Mouse (Mus musculus): ENCODE measurements around the gene Qrich1. TPM values are rescaled to one million over a fixed set of nuclear protein-coding genes. Genes with fewer than 3 reads are reported as not detected.

Qrich1 gene
- total RNA-seq, 1 experiment = 152 TPM

DNA sequence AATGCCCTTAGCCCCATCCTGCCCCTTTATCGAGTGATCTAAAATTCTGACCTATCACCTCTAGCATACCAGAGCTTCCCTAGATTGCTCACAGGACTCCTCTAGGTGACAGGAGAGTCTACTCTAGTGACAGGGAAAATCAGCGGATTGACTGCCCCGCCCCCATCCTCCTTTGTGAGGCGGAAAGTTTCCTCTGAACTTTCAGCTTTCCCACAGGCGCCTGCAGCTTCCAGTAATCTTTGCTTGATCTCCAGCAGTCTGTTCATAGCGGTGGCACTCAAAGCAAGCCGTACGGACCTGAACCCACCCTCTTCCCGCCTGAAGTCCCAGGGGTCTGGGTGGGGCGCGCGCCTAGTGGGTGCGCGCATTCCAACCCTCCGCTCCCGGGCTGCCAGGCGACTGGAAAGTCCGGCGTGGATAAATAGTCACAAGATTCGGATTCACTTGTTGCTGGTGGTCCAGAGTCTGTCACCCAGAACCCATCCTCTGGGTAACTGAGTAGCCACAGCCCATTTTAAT, 37.9 kb upstream of the Qrich1 start:
- peak; percentile 84 for DNase-seq (ENCODE audit: low read depth, low spot score)
- in situ Hi-C loops (cut with MboI; ENCODE audit: low sequenced_read_pairs in 2 of 2, unreplicated experiment in 2 of 2) = no loop called here
- peak overlapping the region; percentile 15; the same call in 1 of the 2 replicates for H3K9ac ChIP-seq (ENCODE audit: insufficient read depth, low read depth, low read length, poor library complexity, severe bottlenecking)
- peak overlapping the region; percentile 47 to 50 for H3K4me3 ChIP-seq (ENCODE audit: insufficient read depth in 1 of 2, low read depth in 1 of 2, low read length in 2 of 2, poor library complexity in 1 of 2, severe bottlenecking in 1 of 2)
- TF ChIP-seq HCFC1 (IDR thresholded peaks at IDR 0.05; ENCODE audit: borderline replicate concordance, insufficient read depth, low read length) = peak; percentile 54; the same call in 1 of the 2 replicates
- peak; percentile 66; the same call in 1 of the 2 replicates for TF ChIP-seq CHD2 (IDR thresholded peaks at IDR 0.05; ENCODE audit: low read depth, low read length)
- no peak for TF ChIP-seq ZC3H11A (IDR thresholded peaks at IDR 0.05; ENCODE audit: borderline replicate concordance, low read depth, low read length)
- TF ChIP-seq MAFK (IDR thresholded peaks at IDR 0.05; ENCODE audit: insufficient read depth, low read depth, low read length) = 0 out of 2 replicates have a peak, but pooled peaks have one; percentile 3
- H3K9me3 ChIP-seq (ENCODE audit: control insufficient read depth, insufficient read depth, low read depth, low read length) = no peaks in the 10 kb centered on the region
- H3K27ac ChIP-seq (ENCODE audit: insufficient read depth, low read depth, low read length, poor library complexity, severe bottlenecking) = no peak overlapping the region; the same call in 1 of the 2 replicates
- H3K4me1 ChIP-seq (ENCODE audit: control insufficient read depth in 2 of 2, insufficient read depth in 2 of 2, low read length in 2 of 2, poor library complexity in 1 of 2) = peaks cover 1 to 10% of the 10 kb centered on the region in 2 experiments; a peak in 2 of 4 replicates
- no peaks in the 10 kb centered on the region for H3K36me3 ChIP-seq (ENCODE audit: control insufficient read depth, insufficient read depth, low read length, poor library complexity, severe bottlenecking)

DNA sequence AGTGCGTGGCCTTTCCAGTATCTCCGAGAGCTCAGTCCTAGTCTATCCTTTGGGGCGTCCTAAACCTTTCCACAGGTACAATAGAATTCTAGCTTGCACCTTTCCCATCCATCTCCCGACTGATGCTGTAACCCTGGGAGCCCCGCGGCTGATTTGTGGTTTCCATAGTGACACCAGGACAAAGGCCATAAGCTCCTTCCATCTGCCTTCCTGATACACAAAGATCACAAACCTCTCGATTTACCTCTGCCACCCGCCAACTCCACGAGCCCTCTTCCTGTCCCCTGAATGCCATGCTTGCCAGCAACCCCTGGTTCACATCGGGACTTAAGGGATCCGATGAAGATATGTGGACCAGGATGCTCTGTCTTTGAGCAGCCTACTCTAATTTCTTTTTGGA, 37.4 kb upstream of the Qrich1 start:
- peaks cover 1 to 10% of the 10 kb centered on the region in 2 experiments; a peak in 2 of 4 replicates for H3K4me1 ChIP-seq (ENCODE audit: control insufficient read depth in 2 of 2, insufficient read depth in 2 of 2, low read length in 2 of 2, poor library complexity in 1 of 2)
- no peak for TF ChIP-seq ZC3H11A (IDR thresholded peaks at IDR 0.05; ENCODE audit: borderline replicate concordance, low read depth, low read length)
- no peak for TF ChIP-seq ZNF384 (IDR thresholded peaks at IDR 0.05; ENCODE audit: low read depth, low read length)
- no peak for TF ChIP-seq HCFC1 (IDR thresholded peaks at IDR 0.05; ENCODE audit: borderline replicate concordance, insufficient read depth, low read length)
- no peak for TF ChIP-seq MAFK (IDR thresholded peaks at IDR 0.05; ENCODE audit: insufficient read depth, low read depth, low read length)
- TF ChIP-seq CHD2 (IDR thresholded peaks at IDR 0.05; ENCODE audit: low read depth, low read length) = no peak
- peak overlapping the region in 1 of 2 experiments; percentile 47; a peak in 2 of 4 replicates for H3K4me3 ChIP-seq (ENCODE audit: insufficient read depth in 1 of 2, low read depth in 1 of 2, low read length in 2 of 2, poor library complexity in 1 of 2, severe bottlenecking in 1 of 2)
- no peak overlapping the region for H3K9ac ChIP-seq (ENCODE audit: insufficient read depth, low read depth, low read length, poor library complexity, severe bottlenecking)
- no peaks in the 10 kb centered on the region for H3K36me3 ChIP-seq (ENCODE audit: control insufficient read depth, insufficient read depth, low read length, poor library complexity, severe bottlenecking)
- no peak overlapping the region for H3K27ac ChIP-seq (ENCODE audit: insufficient read depth, low read depth, low read length, poor library complexity, severe bottlenecking)
- H3K9me3 ChIP-seq (ENCODE audit: control insufficient read depth, insufficient read depth, low read depth, low read length) = no peaks in the 10 kb centered on the region
- in situ Hi-C loops (cut with MboI; ENCODE audit: low sequenced_read_pairs in 2 of 2, unreplicated experiment in 2 of 2) = no loop called here
- peak; percentile 25 for DNase-seq (ENCODE audit: low read depth, low spot score)

DNA sequence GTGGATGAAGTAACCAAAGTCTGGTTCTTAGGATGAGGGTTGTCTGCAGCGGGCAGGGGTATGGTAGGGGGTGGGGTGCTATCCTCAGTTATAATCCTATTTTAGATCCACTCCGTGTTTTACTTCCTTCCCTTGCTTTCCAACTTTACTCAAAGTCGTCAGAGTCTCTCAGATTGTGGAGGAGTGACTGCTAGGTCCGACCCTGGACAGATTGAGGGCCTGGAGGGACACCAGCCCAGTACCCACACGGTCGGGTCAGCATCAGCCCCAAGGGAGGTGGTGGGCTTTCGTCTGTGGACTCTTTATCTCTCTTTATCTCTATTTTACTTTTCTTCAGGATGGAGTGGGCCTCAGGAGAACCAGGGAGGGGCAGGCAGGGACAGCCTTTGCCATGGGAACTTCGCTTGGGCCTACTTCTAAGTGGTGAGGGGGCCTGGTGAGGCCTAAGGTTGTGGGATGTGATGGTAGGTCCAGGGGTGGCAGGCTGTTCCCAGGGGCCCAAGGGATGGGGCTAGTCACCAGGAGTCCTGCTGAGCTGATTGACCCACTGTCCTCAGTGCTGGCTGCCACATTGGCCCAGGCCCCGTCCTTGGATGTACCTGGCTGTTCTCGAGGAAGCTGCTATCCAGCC, 36.8 kb upstream of the Qrich1 start, which contains the start of gene Lamb2:
Lamb2 (plus strand) TSS at position 16 of the 631 bp plus-strand sequence.
- peak within 1 kb of the TSS; percentile 56 for H3K9ac ChIP-seq (ENCODE audit: insufficient read depth, low read depth, low read length, poor library complexity, severe bottlenecking)
- peaks cover 1 to 10% of the 10 kb centered on the region in 2 experiments; a peak in 2 of 4 replicates for H3K4me1 ChIP-seq (ENCODE audit: control insufficient read depth in 2 of 2, insufficient read depth in 2 of 2, low read length in 2 of 2, poor library complexity in 1 of 2)
- DNase-seq (ENCODE audit: low read depth, low spot score) = peak; percentile 85
- no peak within 1 kb of the TSS; the same call in 1 of the 2 replicates for H3K27ac ChIP-seq (ENCODE audit: insufficient read depth, low read depth, low read length, poor library complexity, severe bottlenecking)
- in situ Hi-C loops (cut with MboI; ENCODE audit: low sequenced_read_pairs in 2 of 2, unreplicated experiment in 2 of 2) = no loop called here
- H3K36me3 ChIP-seq (ENCODE audit: control insufficient read depth, insufficient read depth, low read length, poor library complexity, severe bottlenecking) = no peaks in the 10 kb centered on the region
- no peak for TF ChIP-seq ZNF384 (IDR thresholded peaks at IDR 0.05; ENCODE audit: low read depth, low read length)
- 0 out of 2 replicates have a peak, but pooled peaks have one; percentile 36 for TF ChIP-seq CHD2 (IDR thresholded peaks at IDR 0.05; ENCODE audit: low read depth, low read length)
- TF ChIP-seq MAFK (IDR thresholded peaks at IDR 0.05; ENCODE audit: insufficient read depth, low read depth, low read length) = no peak
- no peak for TF ChIP-seq ZC3H11A (IDR thresholded peaks at IDR 0.05; ENCODE audit: borderline replicate concordance, low read depth, low read length)
- no peak for TF ChIP-seq HCFC1 (IDR thresholded peaks at IDR 0.05; ENCODE audit: borderline replicate concordance, insufficient read depth, low read length)
- H3K4me3 ChIP-seq (ENCODE audit: insufficient read depth in 1 of 2, low read depth in 1 of 2, low read length in 2 of 2, poor library complexity in 1 of 2, severe bottlenecking in 1 of 2) = peak within 1 kb of the TSS; percentile 58 to 59
- H3K9me3 ChIP-seq (ENCODE audit: control insufficient read depth, insufficient read depth, low read depth, low read length) = no peaks in the 10 kb centered on the region

DNA sequence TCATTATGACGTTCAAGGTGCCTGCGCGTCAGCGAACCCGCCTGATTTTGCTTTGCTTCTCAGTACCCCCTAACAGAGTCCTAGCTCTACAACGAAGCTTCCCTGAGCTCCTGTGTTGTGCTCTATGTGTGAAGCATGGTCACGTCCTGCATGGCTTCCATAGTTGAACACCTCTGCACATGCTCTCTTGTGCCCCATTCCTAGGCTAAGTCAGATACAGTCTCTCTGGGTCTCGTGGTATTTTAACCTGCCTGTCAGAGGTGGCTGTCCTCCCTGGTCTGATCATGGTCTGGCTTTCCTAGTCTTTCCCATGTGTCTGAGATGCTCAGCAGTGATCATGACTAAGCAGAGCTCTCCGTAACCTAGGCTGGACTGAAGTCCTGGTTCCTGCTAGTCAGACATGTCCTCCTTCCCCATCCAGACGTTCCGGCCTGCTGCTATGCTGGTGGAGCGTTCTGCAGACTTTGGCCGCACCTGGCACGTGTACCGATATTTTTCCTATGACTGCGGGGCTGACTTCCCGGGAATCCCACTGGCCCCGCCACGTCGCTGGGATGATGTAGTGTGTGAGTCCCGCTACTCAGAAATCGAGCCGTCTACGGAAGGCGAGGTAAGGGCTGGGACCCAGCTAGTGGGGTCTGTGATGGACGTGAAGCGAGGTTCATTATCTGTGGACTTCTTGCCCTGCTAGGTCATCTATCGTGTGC, 35.6 kb upstream of the Qrich1 start:
- TF ChIP-seq HCFC1 (IDR thresholded peaks at IDR 0.05; ENCODE audit: borderline replicate concordance, insufficient read depth, low read length) (no peak), ZNF384 (IDR thresholded peaks at IDR 0.05; ENCODE audit: low read depth, low read length) (no peak), ZC3H11A (IDR thresholded peaks at IDR 0.05; ENCODE audit: borderline replicate concordance, low read depth, low read length) (no peak)
- no peaks in the 10 kb centered on the region for H3K9me3 ChIP-seq (ENCODE audit: control insufficient read depth, insufficient read depth, low read depth, low read length)
- DNase-seq (ENCODE audit: low read depth, low spot score) = no peak
- H3K4me1 ChIP-seq (ENCODE audit: control insufficient read depth in 2 of 2, insufficient read depth in 2 of 2, low read length in 2 of 2, poor library complexity in 1 of 2) = peaks cover 1 to 10% of the 10 kb centered on the region in 2 experiments; a peak in 2 of 4 replicates
- no peak overlapping the region for H3K27ac ChIP-seq (ENCODE audit: insufficient read depth, low read depth, low read length, poor library complexity, severe bottlenecking)
- H3K4me3 ChIP-seq (ENCODE audit: insufficient read depth in 1 of 2, low read depth in 1 of 2, low read length in 2 of 2, poor library complexity in 1 of 2, severe bottlenecking in 1 of 2) = peak overlapping the region in 1 of 2 experiments; percentile 58; a peak in 2 of 4 replicates
- in situ Hi-C loops (cut with MboI; ENCODE audit: low sequenced_read_pairs in 2 of 2, unreplicated experiment in 2 of 2) = no loop called here
- H3K36me3 ChIP-seq (ENCODE audit: control insufficient read depth, insufficient read depth, low read length, poor library complexity, severe bottlenecking) = no peaks in the 10 kb centered on the region
- no peak overlapping the region for H3K9ac ChIP-seq (ENCODE audit: insufficient read depth, low read depth, low read length, poor library complexity, severe bottlenecking)
